Mouse (Mus musculus) embryonic fibroblast, embryonic 13.5 days (primary cell): ENCODE results near the gene Plxdc2. TPM values are rescaled to one million over a fixed set of nuclear protein-coding genes. Genes with fewer than 3 reads are reported as not detected.

Experiments
- H3K27ac ChIP-seq: 2 replicates; pipeline ENCODE4 v1.5.1; 2012; ENCODE audit warnings: low read length, control low read depth, inconsistent platforms; ENCODE audit not compliant: insufficient read depth
- H3K4me1 ChIP-seq: 2 replicates; pipeline ENCODE4 v1.6.1; 2011; ENCODE audit warnings: low read length; ENCODE audit not compliant: control insufficient read depth, insufficient read depth
- H3K4me3 ChIP-seq: 2 replicates; pipeline ENCODE4 v1.5.1; 2011; ENCODE audit warnings: mild to moderate bottlenecking, control low read depth, low read length; ENCODE audit not compliant: insufficient read depth
- CTCF ChIP-seq: IDR thresholded peaks from 2 replicates; pipeline ENCODE4 v1.5.1; 2011; ENCODE audit warnings: mild to moderate bottlenecking, control low read depth, low read length, moderate library complexity, borderline replicate concordance; ENCODE audit not compliant: insufficient read depth
- POLR2A ChIP-seq: IDR thresholded peaks from 2 replicates; pipeline ENCODE4 v1.6.1; 2011; ENCODE audit warnings: low read depth, mild to moderate bottlenecking, control low read depth, low read length, moderate library complexity
- polyA plus RNA-seq: library from polyadenylated mRNA; stranded (reverse); fragments of >200 nt; gene quantifications from 2 replicates; pipeline ENCODE4 v1.2.4, GENCODE M21; 2011; ENCODE audit warnings: low read depth; ENCODE audit not compliant: missing spikeins, insufficient read length

The Plxdc2 gene
- polyA plus RNA-seq, 1 experiment = 121 TPM

GRCm38 (mm10) chr2:16359341-16359928, 3.3 kb downstream of the Plxdc2 start:
- Histone ChIP-seq H3K27ac (no peak overlapping the region), H3K4me1 (peaks cover 2% of the 10 kb centered on the region; the same call in 1 of the 2 replicates), H3K4me3 (no peak overlapping the region; the same call in 1 of the 2 replicates)
- TF ChIP-seq CTCF (no peak), POLR2A (no peak)

GRCm38 (mm10) chr2:16364749-16365148, 8.6 kb downstream of the Plxdc2 start:
- TF ChIP-seq POLR2A = no peak
- no peak for TF ChIP-seq CTCF
- Histone ChIP-seq H3K4me1 (peaks cover 9% of the 10 kb centered on the region), H3K27ac (no peak overlapping the region), H3K4me3 (no peak overlapping the region)

GRCm38 (mm10) chr2:16365830-16366401, 9.8 kb downstream of the Plxdc2 start:
- Histone ChIP-seq H3K4me1 (peaks cover 9% of the 10 kb centered on the region), H3K27ac (no peak overlapping the region), H3K4me3 (no peak overlapping the region)
- TF ChIP-seq POLR2A = no peak
- TF ChIP-seq CTCF = no peak

DNA sequence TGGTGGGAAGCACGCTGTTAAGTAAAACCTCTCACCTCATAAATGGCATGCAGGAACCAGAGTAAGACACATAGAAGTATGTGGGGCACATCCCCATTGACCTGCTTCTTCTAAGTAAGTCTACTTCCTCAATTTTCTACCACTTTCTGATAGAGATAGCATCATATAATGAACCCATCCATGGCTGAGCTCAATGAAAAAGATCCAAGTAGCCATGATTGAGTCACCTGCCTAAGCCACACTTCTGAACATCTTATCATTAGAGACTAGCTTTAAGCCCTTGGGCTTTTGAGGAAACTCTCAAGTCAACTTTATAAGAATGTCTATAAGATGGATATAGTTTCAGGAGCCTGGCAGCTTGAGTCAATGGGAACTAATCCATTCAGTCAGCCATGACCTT, 14.3 kb downstream of the Plxdc2 start:
- Histone ChIP-seq H3K4me3 (no peak overlapping the region), H3K4me1 (peaks cover 10% of the 10 kb centered on the region), H3K27ac (no peak overlapping the region)
- TF ChIP-seq POLR2A (no peak), CTCF (no peak)

DNA sequence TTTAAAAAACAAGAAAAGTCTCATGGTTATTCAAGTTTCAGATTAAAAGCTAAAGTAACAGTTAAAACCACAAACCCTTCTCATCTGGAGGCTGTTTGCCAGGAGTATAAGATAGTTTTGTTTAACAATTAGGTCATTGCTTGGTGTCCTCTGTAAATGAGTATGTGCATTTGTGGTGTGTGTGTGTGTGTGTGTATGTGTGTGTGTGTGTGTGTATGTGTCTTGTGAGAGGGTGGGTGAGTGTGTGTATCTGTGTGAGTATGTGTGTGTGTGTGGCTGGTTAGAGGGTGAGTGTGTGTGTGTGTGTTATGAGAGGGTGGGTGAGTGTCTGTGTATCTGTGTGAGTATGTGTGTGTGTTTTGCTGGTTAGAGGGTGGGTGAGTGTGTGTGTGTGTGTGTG, 18.2 kb downstream of the Plxdc2 start:
- TF ChIP-seq CTCF (no peak), POLR2A (no peak)
- H3K4me1 ChIP-seq = peaks cover 3% of the 10 kb centered on the region; the same call in 1 of the 2 replicates
- H3K27ac ChIP-seq = no peak overlapping the region
- no peak overlapping the region for H3K4me3 ChIP-seq

- no peak overlapping the region for H3K4me3 ChIP-seq
- TF ChIP-seq POLR2A = no peak
- TF ChIP-seq CTCF = no peak
- no peak overlapping the region for H3K27ac ChIP-seq
- peaks cover 4% of the 10 kb centered on the region; the same call in 1 of the 2 replicates for H3K4me1 ChIP-seq
Observed at GRCm38 (mm10) chr2:16386206-16386605, 30.1 kb downstream of the Plxdc2 start.

- H3K4me1 ChIP-seq = peaks cover 4% of the 10 kb centered on the region; the same call in 1 of the 2 replicates
- no peak for TF ChIP-seq CTCF
- no peak for TF ChIP-seq POLR2A
- H3K27ac ChIP-seq = peak overlapping the region; percentile 18; the same call in 1 of the 2 replicates
- no peak overlapping the region for H3K4me3 ChIP-seq
Observed at GRCm38 (mm10) chr2:16386692-16387091, 30.6 kb downstream of the Plxdc2 start.

DNA sequence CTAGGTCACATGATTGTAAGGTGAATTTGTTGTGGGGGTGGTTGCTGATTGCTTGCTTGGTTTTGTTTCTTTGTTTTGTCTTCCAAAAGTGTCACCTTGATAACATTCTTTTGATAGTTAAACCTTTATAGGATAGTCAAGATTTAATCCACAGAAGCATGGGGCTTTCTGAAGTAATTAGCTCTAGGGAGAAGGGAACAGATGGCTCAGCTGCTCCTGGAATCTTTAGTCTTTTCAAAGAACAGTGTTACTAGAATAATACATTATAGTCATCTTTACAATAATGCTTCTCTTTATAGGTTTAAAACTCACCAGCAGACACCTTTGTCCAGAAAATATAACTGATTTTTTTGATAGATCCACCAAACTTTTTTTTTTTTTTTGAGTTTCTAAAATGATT, 31.7 kb downstream of the Plxdc2 start:
- TF ChIP-seq CTCF = no peak
- no peak for TF ChIP-seq POLR2A
- Histone ChIP-seq H3K4me3 (no peak overlapping the region), H3K4me1 (peaks cover 4% of the 10 kb centered on the region; the same call in 1 of the 2 replicates), H3K27ac (no peak overlapping the region)

GRCm38 (mm10) chr2:16397501-16397900, 41.4 kb downstream of the Plxdc2 start:
- TF ChIP-seq POLR2A = no peak
- TF ChIP-seq CTCF = no peak
- Histone ChIP-seq H3K4me1 (no peaks in the 10 kb centered on the region), H3K27ac (no peak overlapping the region), H3K4me3 (no peak overlapping the region)

DNA sequence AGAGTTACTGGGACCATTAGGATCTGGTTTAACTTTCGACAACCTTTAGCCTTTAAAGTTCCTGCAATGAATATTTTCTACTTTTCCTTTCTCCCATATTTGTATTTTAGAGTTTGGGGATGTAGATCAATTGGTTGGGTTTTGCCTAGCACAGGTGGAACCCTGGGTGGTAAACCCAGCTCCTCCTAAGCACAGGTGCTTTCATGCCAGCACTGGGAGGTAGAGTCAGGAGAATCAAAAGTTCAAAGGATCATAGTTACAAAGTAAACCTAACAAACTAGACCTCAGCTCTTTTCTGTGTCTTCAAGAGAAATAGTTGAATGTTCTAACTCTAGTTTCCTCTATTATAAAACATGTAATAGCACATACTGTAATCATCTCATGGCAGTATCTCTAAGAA, 41.9 kb downstream of the Plxdc2 start:
- TF ChIP-seq POLR2A = no peak
- no peak for TF ChIP-seq CTCF
- no peak overlapping the region for H3K4me3 ChIP-seq
- H3K27ac ChIP-seq = no peak overlapping the region
- H3K4me1 ChIP-seq = no peaks in the 10 kb centered on the region

- Histone ChIP-seq H3K4me1 (no peaks in the 10 kb centered on the region), H3K27ac (no peak overlapping the region)
- TF ChIP-seq CTCF = no peak
- TF ChIP-seq POLR2A = no peak
Observed at GRCm38 (mm10) chr2:16398896-16399295, 42.8 kb downstream of the Plxdc2 start.

More at GRCm38 (mm10) chr2:16398896-16399295, 42.8 kb downstream of the Plxdc2 start:
- no peak overlapping the region for H3K4me3 ChIP-seq
